In the genomic region with DNA sequence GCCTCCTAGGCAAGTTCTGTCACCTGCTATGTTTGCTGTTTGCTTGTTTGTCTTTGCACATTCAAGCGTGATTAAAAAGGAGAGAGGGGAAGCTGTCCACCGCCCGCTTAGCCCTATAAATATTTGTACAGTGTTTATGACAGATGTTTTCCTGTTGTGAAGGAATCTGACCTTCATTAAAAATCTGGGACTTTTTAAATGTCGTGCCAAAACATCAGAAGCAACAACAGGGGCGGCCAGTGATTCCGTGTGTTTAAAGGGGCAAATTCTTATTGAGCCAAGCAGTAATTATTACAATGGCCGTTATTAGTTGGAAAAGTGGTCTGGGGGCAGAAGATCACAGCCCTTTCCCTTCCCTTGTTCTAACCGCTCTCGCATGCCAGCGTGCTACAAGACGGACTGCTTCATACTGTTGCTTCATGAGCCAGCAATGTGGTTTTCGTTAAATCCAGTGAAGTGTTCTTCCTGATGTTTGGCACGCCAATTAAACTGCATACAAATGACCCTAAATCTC, we compare ENCODE assay signal across 10 mouse cellular contexts.
A peak's percentile ranks its signal among the peaks of the same experiment; 100 is the strongest.
DNase-seq lines count a peak whose midpoint lies in the region; ATAC-seq lines count a peak whose summit lies in the region.
"Had no signal": no experiment of that assay in that cellular context is flagged by ENCODE, and none has a peak within 500 bp of the region (broad histone marks: within the 10 kb centered on the region; RNA-seq: fewer than 3 reads in every experiment).

No protein-coding gene starts in this region.

- H3K27ac ChIP-seq in forebrain, embryonic 12.5 days = peak overlapping the region; percentile 59; the same call in 1 of the 2 replicates
- no peak overlapping the region for H3K27ac ChIP-seq in forebrain, embryonic 15.5 days (replicated peaks)
- H3K27ac ChIP-seq in midbrain, embryonic 13.5 days = no peak overlapping the region
- no peak overlapping the region for H3K27ac ChIP-seq in midbrain, embryonic 11.5 days (ENCODE audit: low read depth, low read length)
- H3K27ac ChIP-seq: neural tube, embryonic 13.5 days had no signal

- no peaks in the 10 kb centered on the region for H3K9me3 ChIP-seq in forebrain, embryonic 12.5 days
- H3K9me3 ChIP-seq in forebrain, embryonic 15.5 days = no peaks in the 10 kb centered on the region
- no peaks in the 10 kb centered on the region for H3K9me3 ChIP-seq in midbrain, embryonic 13.5 days
- H3K9me3 ChIP-seq in midbrain, embryonic 11.5 days (ENCODE audit: control insufficient read depth, low read length) = no peaks in the 10 kb centered on the region
- H3K9me3 ChIP-seq: neural tube, embryonic 13.5 days had no signal

- peaks cover 13% of the 10 kb centered on the region for H3K4me1 ChIP-seq in forebrain, embryonic 12.5 days
- peaks cover 11% of the 10 kb centered on the region for H3K4me1 ChIP-seq in forebrain, embryonic 15.5 days
- H3K4me1 ChIP-seq in midbrain, embryonic 13.5 days (replicated peaks) = peaks cover 8% of the 10 kb centered on the region
- no peaks in the 10 kb centered on the region; the same call in 1 of the 2 replicates for H3K4me1 ChIP-seq in midbrain, embryonic 11.5 days (ENCODE audit: control insufficient read depth, insufficient read depth, low read length)
- H3K4me1 ChIP-seq: megakaryocyte, embryonic 14.5 days had no signal

- H3K4me2 ChIP-seq in forebrain, embryonic 12.5 days = peak overlapping the region; percentile 10; the same call in 1 of the 2 replicates
- H3K4me2 ChIP-seq in forebrain, embryonic 15.5 days (replicated peaks) = no peak overlapping the region
- no peak overlapping the region for H3K4me2 ChIP-seq in midbrain, embryonic 13.5 days (replicated peaks)
- no peak overlapping the region for H3K4me2 ChIP-seq in midbrain, embryonic 11.5 days
- H3K4me2 ChIP-seq: neural tube, embryonic 13.5 days had no signal

- DNase-seq in midbrain, embryonic 11.5 days (ENCODE audit: low spot score, missing footprints) = no peak
- DNase-seq in kidney, postnatal 14 days = peak; percentile 56
- peak; percentile 61 for DNase-seq in retina, embryonic 14.5 days (ENCODE audit: low spot score)
- no peak for DNase-seq in left cerebral cortex, postnatal 36 days (ENCODE audit: low spot score in 2 of 2)
- no peak for DNase-seq in urinary bladder, postnatal 25 days (ENCODE audit: low spot score)

- H3K36me3 ChIP-seq in forebrain, embryonic 12.5 days (replicated peaks) = no peaks in the 10 kb centered on the region
- H3K36me3 ChIP-seq in forebrain, embryonic 15.5 days = no peaks in the 10 kb centered on the region
- H3K36me3 ChIP-seq in midbrain, embryonic 13.5 days = no peaks in the 10 kb centered on the region
- H3K36me3 ChIP-seq in midbrain, embryonic 11.5 days (ENCODE audit: control insufficient read depth, insufficient read depth, low read length) = no peaks in the 10 kb centered on the region
- H3K36me3 ChIP-seq: neural tube, embryonic 13.5 days had no signal

- intact Hi-C loops in left cerebral cortex, postnatal 36 days (cut with DNase I) = no loop called here

- 18% methylated on average over 13 of the region's 13 CpGs for WGBS in forebrain, embryonic 12.5 days
- WGBS in forebrain, embryonic 15.5 days = 6% methylated on average over 13 of the region's 13 CpGs
- 42% methylated on average over 13 of the region's 13 CpGs for WGBS in midbrain, embryonic 13.5 days
- 57% methylated on average over 13 of the region's 13 CpGs for WGBS in midbrain, embryonic 11.5 days

- no peaks in the 10 kb centered on the region for H3K27me3 ChIP-seq in forebrain, embryonic 12.5 days
- H3K27me3 ChIP-seq in forebrain, embryonic 15.5 days = no peaks in the 10 kb centered on the region
- H3K27me3 ChIP-seq in midbrain, embryonic 13.5 days = no peaks in the 10 kb centered on the region; the same call in 1 of the 2 replicates
- H3K27me3 ChIP-seq in midbrain, embryonic 11.5 days (ENCODE audit: control insufficient read depth, insufficient read depth, low read length) = no peaks in the 10 kb centered on the region; the same call in 1 of the 2 replicates
- H3K27me3 ChIP-seq: megakaryocyte, embryonic 14.5 days; neural tube, embryonic 13.5 days had no signal

- H3K4me3 ChIP-seq in forebrain, embryonic 12.5 days (replicated peaks) = no peak overlapping the region
- H3K4me3 ChIP-seq in forebrain, embryonic 15.5 days = no peak overlapping the region
- H3K4me3 ChIP-seq in midbrain, embryonic 13.5 days (replicated peaks) = no peak overlapping the region
- no peak overlapping the region for H3K4me3 ChIP-seq in midbrain, embryonic 11.5 days (ENCODE audit: low read depth, low read length)
- H3K4me3 ChIP-seq: megakaryocyte, embryonic 14.5 days; neural tube, embryonic 13.5 days had no signal

- peak; percentile 44; the same call in 1 of the 2 replicates for ATAC-seq in forebrain, embryonic 12.5 days (ENCODE audit: low FRiP score)
- ATAC-seq in forebrain, embryonic 15.5 days (replicated peaks) = no peak
- ATAC-seq in midbrain, embryonic 13.5 days = no peak
- ATAC-seq in midbrain, embryonic 11.5 days (ENCODE audit: low FRiP score) = no peak

- H3K9ac ChIP-seq in forebrain, embryonic 12.5 days = no peak overlapping the region
- H3K9ac ChIP-seq in forebrain, embryonic 15.5 days (replicated peaks) = no peak overlapping the region
- peak overlapping the region; percentile 29; the same call in 1 of the 2 replicates for H3K9ac ChIP-seq in midbrain, embryonic 13.5 days (replicated peaks)
- no peak overlapping the region for H3K9ac ChIP-seq in midbrain, embryonic 11.5 days (ENCODE audit: low read length)
- H3K9ac ChIP-seq: neural tube, embryonic 13.5 days had no signal

Comparison
In these comparisons a context has a peak if more than half of its experiments do, and no peak if none do; other contexts are left out.
1. DNase-seq: peak in kidney, postnatal 14 days (single experiment) and retina, embryonic 14.5 days (single experiment); none in midbrain, embryonic 11.5 days (single experiment), left cerebral cortex, postnatal 36 days (0 of 2) and urinary bladder, postnatal 25 days (single experiment).